ENCODE assay signal across 15 mouse cellular contexts in genomic region chr13:49618365-49618764, GRCm38 (mm10). TPM values are rescaled to one million over a fixed set of nuclear protein-coding genes. Genes with fewer than 3 reads are reported as not detected.
"Had no signal": no experiment of that assay in that cellular context is flagged by ENCODE, and none has a peak within 500 bp of the region (broad histone marks: within the 10 kb centered on the region; RNA-seq: fewer than 3 reads in every experiment).

No protein-coding gene starts in this region.

- ATAC-seq: midbrain, embryonic 16.5 days had no signal

- H3K9me3 ChIP-seq: limb, embryonic 15.5 days; megakaryocyte, embryonic 14.5 days; midbrain, embryonic 12.5 days; neural tube, embryonic 13.5 days had no signal

- DNase-seq: kidney, adult 8-10 months; kidney, postnatal 25 days; lung, embryonic 14.5 days; lung, postnatal 10 days; lung, postnatal 4 days; right cerebral cortex, adult 18-20 months; right cerebral cortex, postnatal 25 days; thymus, postnatal 36 days had no signal

- H3K36me3 ChIP-seq: midbrain, embryonic 12.5 days; neural tube, embryonic 13.5 days had no signal

- H3K4me3 ChIP-seq: left cerebral cortex, adult 2 months; limb, embryonic 15.5 days; megakaryocyte, embryonic 14.5 days; midbrain, embryonic 12.5 days; neural tube, embryonic 13.5 days had no signal

- H3K27ac ChIP-seq: left cerebral cortex, adult 2 months; limb, embryonic 15.5 days; midbrain, embryonic 12.5 days; neural tube, embryonic 13.5 days had no signal

- H3K27me3 ChIP-seq: limb, embryonic 15.5 days; megakaryocyte, embryonic 14.5 days; midbrain, embryonic 12.5 days; neural tube, embryonic 13.5 days had no signal

- H3K9ac ChIP-seq: limb, embryonic 15.5 days; lung, embryonic 14.5 days; midbrain, embryonic 12.5 days; neural tube, embryonic 13.5 days had no signal

- H3K4me2 ChIP-seq: limb, embryonic 15.5 days; lung, embryonic 14.5 days; midbrain, embryonic 12.5 days; neural tube, embryonic 13.5 days had no signal

- H3K4me1 ChIP-seq: midbrain, embryonic 12.5 days; neural tube, embryonic 13.5 days had no signal

RNA-seq across cellular contexts. Expression of gene Omd, which starts 36.1 kb away (rescaled TPM):
- polyA plus RNA-seq: small intestine, adult 2 months had no signal
